Mouse (Mus musculus): ENCODE data around the gene Ice2.
A peak's percentile ranks its signal among the peaks of the same experiment; 100 is the strongest.

Ice2 gene

DNA sequence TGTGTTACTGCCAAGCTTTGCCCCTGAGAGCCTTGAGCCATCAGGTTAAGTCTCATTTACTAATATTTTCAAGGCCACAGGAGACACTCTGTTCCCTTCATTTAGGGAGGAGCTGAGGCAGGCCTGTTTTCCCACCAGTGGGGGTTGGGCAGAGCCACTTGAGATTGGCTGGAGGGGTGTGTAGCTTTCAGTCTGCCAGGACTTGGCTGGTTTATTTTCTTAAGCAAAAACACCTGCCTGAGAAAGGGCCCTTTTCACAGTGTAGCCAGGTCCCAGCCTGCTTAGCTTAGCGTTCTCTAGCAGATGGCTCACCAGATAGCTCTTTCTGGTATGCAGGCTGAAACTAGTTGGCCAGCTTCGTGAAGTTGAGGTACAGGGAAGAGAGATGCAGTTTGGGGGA lies 61.3 kb downstream of the Ice2 start:
- DNase-seq (ENCODE audit: low read depth, low spot score) = peak; percentile 78

DNA sequence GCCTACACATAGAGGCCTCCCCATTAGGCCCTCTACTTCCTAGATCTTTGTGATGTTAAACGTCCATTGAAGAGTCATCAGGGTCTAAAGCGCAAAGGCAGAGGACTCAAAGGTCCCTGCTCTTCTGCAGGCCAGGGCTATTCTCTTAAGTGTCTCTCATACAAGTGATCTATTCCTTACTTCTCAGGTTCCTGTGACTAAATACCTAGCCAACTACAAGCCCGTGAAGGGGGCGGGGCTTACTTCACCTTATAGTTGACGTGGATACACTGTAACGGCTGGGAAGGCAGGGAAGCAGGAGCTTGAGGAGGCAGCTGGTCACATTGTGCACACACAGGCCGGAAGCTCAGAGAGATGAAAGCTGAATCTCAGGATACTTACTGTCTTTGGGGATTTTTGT lies 62.2 kb downstream of the Ice2 start:
- DNase-seq (ENCODE audit: low read depth, low spot score) = no peak

- no peak for DNase-seq (ENCODE audit: low read depth, low spot score)
Measured at GRCm38 (mm10) chr9:69463046-69463445, 65.3 kb downstream of the Ice2 start.

DNA sequence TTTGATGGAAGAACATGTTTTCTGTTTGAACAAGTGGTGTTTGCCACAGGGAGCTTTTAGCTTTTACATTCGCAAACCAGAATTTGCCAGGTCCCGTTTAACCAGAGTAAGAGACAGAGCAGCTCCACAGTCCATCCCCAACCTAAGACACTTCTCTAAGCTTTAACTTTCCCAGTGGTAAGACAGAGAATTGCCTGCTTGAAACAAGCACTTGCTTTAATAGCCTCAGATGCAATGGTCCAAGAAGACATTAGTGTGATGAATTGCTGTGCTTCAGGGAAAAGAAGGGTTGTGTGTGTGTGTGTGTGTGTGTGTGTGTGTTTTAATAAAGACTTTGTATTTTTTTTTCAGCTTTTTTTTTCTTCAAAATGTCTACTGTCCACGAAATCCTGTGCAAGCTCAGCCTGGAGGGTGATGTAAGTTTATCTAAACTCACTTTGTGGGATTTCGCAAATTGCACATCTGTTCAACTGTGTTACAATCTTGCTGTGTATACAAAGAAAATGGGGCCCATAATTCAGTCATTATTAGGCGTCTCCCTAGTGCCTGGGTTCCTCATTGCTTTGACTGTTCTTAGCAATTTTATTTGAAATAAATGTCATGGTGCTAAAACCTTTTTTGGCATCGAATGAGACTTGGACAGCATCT lies 66.5 kb downstream of the Ice2 start:
- peak; percentile 58 for DNase-seq (ENCODE audit: low read depth, low spot score)

DNA sequence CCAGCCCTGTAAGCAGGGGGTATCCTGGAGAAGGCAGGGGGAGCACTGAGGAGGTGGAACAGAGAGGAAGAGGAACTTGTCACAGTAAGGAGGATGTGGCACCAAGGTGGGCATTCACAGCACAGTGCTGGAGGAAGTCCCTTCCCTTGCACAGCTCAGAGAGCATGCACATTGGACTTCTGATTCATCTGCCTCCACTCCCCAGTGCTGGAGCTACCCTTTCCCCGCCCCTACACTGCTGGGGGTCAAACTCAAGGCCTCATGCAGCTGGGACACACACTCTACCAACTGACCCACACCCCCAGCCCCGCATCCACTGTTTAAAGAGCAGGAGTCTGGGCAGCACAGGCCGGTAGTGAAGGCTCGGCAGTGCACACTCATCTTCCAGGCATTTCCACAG lies 68.4 kb downstream of the Ice2 start:
- DNase-seq (ENCODE audit: low read depth, low spot score) = peak; percentile 83

GRCm38 (mm10) chr9:69467310-69467939 lies 69.7 kb downstream of the Ice2 start:
- DNase-seq (ENCODE audit: low read depth, low spot score) = peak; percentile 95

GRCm38 (mm10) chr9:69468991-69469390 lies 71.3 kb downstream of the Ice2 start:
- peak; percentile 97 for DNase-seq (ENCODE audit: low read depth, low spot score)

DNA sequence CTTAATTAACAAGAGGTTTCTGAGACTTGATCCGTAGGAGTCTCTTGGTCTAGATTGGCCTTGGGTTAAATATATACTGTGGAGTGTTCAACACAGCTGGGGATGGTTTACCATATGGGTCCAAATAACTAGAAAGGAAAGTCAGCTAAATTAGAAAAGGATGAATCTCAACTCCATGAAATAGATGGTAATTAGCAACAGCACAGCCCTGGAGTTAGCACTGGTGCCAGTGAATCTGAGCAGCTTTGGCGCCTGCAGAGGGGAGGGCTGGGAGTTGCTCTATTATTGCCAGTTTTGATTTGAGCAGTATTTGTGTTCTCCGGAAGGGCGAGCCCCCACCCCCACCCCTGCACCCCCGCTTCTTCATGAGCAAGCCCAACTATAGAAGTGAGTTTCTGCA lies 72.7 kb downstream of the Ice2 start:
- DNase-seq (ENCODE audit: low read depth, low spot score) = no peak

GRCm38 (mm10) chr9:69470921-69471320 lies 73.2 kb downstream of the Ice2 start:
- DNase-seq (ENCODE audit: low read depth, low spot score) = peak; percentile 70

DNA sequence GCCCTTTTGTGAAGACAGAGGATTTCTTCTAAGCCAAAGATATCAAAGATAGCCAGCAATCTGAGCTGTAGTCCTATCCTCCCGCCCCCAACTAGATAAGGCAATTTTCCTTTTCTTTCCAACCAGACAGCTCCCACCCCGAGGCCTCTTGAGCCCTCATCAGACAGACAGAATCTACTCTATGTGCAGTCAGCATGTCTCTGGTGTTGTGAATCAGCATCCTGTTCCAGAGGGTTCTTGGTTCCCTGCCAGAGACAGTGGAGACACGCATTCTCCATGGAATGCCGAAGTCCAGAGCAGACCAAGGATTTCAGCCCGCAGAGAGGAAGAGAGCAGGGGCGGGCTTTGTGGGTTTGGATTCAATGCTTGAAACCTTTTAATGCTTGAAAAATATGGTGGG lies 75.0 kb downstream of the Ice2 start:
- peak; percentile 99 for DNase-seq (ENCODE audit: low read depth, low spot score)

GRCm38 (mm10) chr9:69475873-69476272 lies 78.2 kb downstream of the Ice2 start:
- peak; percentile 55 for DNase-seq (ENCODE audit: low read depth, low spot score)

GRCm38 (mm10) chr9:69477195-69477823 lies 79.6 kb downstream of the Ice2 start:
- DNase-seq (ENCODE audit: low read depth, low spot score) = peak; percentile 60

DNA sequence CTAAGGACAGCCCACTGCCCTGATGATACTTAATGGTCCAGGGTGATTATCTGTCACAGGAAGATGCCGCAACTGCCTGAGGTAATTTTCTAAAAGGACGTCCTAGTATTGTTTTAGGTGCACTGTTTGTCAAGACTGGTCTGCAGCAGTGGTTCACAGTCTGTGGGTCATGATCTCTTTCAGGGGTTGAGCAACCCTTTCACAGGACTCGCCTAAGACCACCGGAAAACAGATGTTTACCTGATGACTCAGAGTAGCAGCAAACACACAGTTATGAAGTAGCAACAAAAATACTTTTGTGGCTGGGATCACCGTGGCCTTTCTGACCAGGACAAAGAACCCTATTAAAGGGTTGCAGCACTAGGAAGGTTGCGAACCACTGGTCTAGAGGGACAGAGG lies 80.1 kb downstream of the Ice2 start:
- peak; percentile 65 for DNase-seq (ENCODE audit: low read depth, low spot score)

DNA sequence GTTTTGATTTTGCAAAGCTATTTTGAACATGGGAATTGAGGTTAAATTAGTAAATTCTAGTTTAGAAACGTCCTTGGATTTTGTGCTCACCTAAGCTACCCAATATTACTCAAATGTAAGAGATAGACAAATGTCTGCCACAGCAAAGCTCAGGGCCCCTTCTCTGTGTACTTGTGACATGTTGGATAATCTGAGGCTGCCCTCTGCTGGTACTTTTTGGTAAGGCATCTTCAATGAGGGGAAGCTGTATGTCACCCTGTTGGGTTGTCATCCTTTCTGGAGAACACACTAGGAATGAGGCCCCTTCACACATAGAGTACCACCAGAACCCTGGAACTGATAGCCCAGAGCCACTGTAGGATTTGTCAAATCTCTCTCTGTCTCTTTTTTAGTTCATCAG lies 82.6 kb downstream of the Ice2 start:
- DNase-seq (ENCODE audit: low read depth, low spot score) = peak; percentile 90
